ENCODE assay signal across 8 mouse cellular contexts in genomic region chr12:84361555-84362489, GRCm38 (mm10). TPM values are rescaled to one million over a fixed set of nuclear protein-coding genes. Genes with fewer than 3 reads are reported as not detected.
DNase-seq lines count a peak whose midpoint lies in the region; ATAC-seq lines count a peak whose summit lies in the region.

Coq6 (plus strand) TSS chr12:84361657.
Fam161b (minus strand) TSS chr12:84361833.

- peak within 1 kb of the TSS; percentile 85 for H3K4me2 ChIP-seq in intestine, embryonic 14.5 days (ENCODE audit: low read length)

- peaks cover 13% of the 10 kb centered on the region for H3K4me1 ChIP-seq in intestine, embryonic 14.5 days (replicated peaks; ENCODE audit: control insufficient read depth, insufficient read depth, low read length)

- peak; percentile 83 to 88 for DNase-seq in adrenal gland, adult 18-20 months (ENCODE audit: low spot score in 2 of 2)
- DNase-seq in embryo, embryonic 11 days = peak; percentile 99
- DNase-seq in gastrocnemius, postnatal 25 days = peak; percentile 93
- peak; percentile 96 for DNase-seq in intestine, embryonic 14.5 days (ENCODE audit: low spot score)
- peak; percentile 96 to 98 for DNase-seq in left cerebral cortex, postnatal 14 days (ENCODE audit: low spot score in 2 of 2)
- DNase-seq in mesoderm, embryonic 11.5 days (ENCODE audit: low read depth, low spot score) = peak; percentile 97
- peak; percentile 96 for DNase-seq in right cerebral cortex, postnatal 36 days (ENCODE audit: low spot score in 2 of 2)
- peak; percentile 93 for DNase-seq in yolk sac, embryonic 10.5 days (ENCODE audit: low spot score)

- ATAC-seq in intestine, embryonic 14.5 days (replicated peaks; ENCODE audit: low FRiP score, low TSS enrichment, low read depth) = peak; percentile 99

- no peak within 1 kb of the TSS for H3K27ac ChIP-seq in intestine, embryonic 14.5 days (ENCODE audit: low read depth)

- H3K36me3 ChIP-seq in intestine, embryonic 14.5 days (ENCODE audit: control insufficient read depth, insufficient read depth, low read length) = peaks cover 1% of the 10 kb centered on the region; the same call in 1 of the 2 replicates

- peak within 1 kb of the TSS; percentile 100 for H3K4me3 ChIP-seq in intestine, embryonic 14.5 days (ENCODE audit: low read depth, low read length)

- intact Hi-C loops in left cerebral cortex, postnatal 14 days (cut with DNase I) = no loop called here

- H3K9ac ChIP-seq in intestine, embryonic 14.5 days (ENCODE audit: low read length) = peak within 1 kb of the TSS; percentile 79

- under 1% methylated on average over 51 of the region's 51 CpGs for WGBS in intestine, embryonic 14.5 days

- H3K27me3 ChIP-seq in intestine, embryonic 14.5 days (replicated peaks; ENCODE audit: control insufficient read depth, insufficient read depth, low read length) = no peaks in the 10 kb centered on the region

- H3K9me3 ChIP-seq in intestine, embryonic 14.5 days (ENCODE audit: control insufficient read depth, low read length) = no peaks in the 10 kb centered on the region

RNA-seq across cellular contexts. Expression of gene Coq6, which starts in this region (rescaled TPM):
- 10 to 100 TPM; 67.4 to 80.8 TPM for total RNA-seq in adrenal gland, adult 18-20 months (2021)
- 10 to 100 TPM; 25.5 to 28.8 TPM for total RNA-seq in gastrocnemius, postnatal 25 days (2021)
- polyA plus RNA-seq in intestine, embryonic 14.5 days (2014; fragmentation: Nextera tagmentation; extraction: Ambion mirVana) = 50.7 and 52.2 TPM in 2 replicates
- 10 to 100 TPM; 22.7 to 23.8 TPM for total RNA-seq in left cerebral cortex, postnatal 14 days (2021)

RNA-seq across cellular contexts. Expression of gene Fam161b, which starts in this region (rescaled TPM):
- total RNA-seq in adrenal gland, adult 18-20 months (2021) = 1 to 10 TPM; 3.2 to 4.5 TPM
- under 1 TPM; 0.64 to 0.83 TPM for total RNA-seq in gastrocnemius, postnatal 25 days (2021)
- polyA plus RNA-seq in intestine, embryonic 14.5 days (2014; fragmentation: Nextera tagmentation; extraction: Ambion mirVana) = 2.5 and 2.6 TPM in 2 replicates
- total RNA-seq in left cerebral cortex, postnatal 14 days (2021) = 10 to 100 TPM; 11.8 to 12.4 TPM
